Mouse (Mus musculus): ENCODE measurements at regions not wholly inside any gene's neighbourhood (a gene's known extent, or its start where the extent isn't known, plus 50 kb on each side); places are given as distances from the start of the nearest gene placed in this dataset.

DNA sequence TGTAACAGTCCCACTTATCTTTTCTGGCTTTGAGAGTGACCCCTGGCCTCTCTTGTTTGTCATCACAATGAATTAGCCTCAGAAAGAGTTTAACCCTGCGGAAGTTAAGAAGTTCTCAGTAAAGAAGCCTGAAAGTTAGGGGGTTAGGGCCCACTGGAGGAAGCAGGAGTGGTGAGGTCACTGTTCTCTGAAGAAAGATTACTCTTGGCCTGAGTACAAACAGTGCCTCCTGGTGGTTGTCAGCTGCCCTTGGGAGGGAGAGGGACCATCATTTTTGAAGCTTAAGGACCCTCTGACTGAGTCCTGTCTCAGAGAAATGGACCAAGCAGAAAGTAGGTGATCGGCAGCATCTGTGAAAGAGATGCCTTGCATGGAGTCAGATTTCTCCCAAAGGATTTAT, 318.3 kb upstream of the Id2 start:
- peak; percentile 65 to 85 for DNase-seq (ENCODE audit: inconsistent age in 2 of 2, low spot score in 1 of 2)

DNA sequence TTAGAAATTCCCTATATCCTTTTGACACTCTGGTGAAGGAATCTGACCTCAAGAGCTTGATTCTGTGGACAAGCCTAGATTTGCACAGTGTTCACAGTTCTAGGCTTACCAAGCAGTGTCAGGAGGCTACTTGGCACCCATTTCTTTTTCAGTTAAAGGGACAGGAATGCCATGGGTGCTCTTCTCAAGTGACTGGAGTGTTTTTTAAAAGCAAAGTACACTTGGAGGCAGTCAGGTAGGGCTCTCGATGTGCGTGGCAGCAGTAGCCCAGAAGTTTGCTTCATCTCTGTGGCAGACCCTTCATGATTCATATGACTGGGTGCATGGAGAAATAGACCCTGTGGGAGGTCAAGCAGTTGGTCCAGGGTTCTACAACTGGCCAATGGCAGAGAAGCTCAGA, 310.4 kb upstream of the Id2 start:
- DNase-seq (ENCODE audit: inconsistent age in 2 of 2, low spot score in 1 of 2) = no peak

DNA sequence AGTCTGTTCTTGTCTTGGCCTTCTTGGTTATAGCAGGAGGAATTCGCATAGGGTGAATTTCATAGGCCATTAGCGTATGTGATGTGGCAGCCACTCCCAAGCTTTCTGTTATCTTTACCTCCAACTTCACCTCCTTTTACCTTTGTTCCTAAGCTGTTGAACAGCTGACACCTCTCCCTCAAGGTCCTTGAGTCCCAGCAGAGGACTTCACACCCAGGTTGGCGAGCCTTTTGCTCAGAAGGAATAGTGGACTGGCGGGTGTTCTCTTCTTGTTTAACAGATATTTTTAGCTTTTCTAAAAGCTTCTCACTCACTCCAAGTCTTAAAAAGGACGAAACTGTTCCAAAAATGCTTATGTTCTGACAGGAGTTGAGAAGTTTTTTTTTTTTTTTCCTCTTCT, 303.4 kb upstream of the Id2 start:
- no peak for DNase-seq (ENCODE audit: inconsistent age in 2 of 2, low spot score in 1 of 2)

DNA sequence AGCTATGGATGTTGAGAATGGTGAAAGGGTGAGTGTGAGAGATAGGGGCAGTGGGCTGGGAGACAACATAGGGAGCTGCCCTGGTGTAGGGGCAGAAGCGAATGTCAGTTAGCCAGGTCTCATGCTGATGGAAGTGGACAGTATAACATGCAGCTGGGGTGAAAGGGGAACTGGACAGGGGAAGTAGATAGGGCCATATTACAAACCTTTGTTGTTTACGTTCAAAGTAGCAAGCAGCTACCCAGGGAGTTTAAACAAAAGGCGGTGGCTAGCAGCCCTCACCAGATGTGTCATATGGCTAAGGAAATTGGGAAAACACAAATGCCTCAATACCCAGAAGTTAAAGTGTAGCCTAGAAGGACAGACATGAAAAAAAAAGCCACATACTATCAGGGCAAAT, 301.8 kb upstream of the Id2 start:
- no peak for DNase-seq (ENCODE audit: inconsistent age in 2 of 2, low spot score in 1 of 2)

DNA sequence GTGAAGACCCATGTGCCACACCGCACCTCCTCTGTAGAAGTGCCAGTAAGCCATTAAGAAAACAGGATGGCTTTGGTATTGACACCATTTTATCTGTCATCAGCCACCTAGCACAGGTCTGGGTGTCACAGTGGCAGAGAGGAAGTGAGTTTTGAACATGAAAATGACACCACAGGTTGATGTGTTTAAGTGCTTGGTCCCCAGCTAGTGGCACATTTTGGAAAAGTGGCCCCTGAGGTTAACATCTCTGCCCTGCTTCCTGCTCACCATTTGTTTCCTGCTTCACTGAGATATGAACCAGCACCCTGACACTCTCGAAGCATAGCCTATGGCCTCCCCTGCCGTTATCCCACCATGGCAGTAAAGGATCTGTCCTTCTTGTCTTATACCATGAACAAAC, 297.4 kb upstream of the Id2 start:
- peak in 1 of 2 experiments; percentile 28 for DNase-seq (ENCODE audit: inconsistent age in 2 of 2, low spot score in 1 of 2)

DNA sequence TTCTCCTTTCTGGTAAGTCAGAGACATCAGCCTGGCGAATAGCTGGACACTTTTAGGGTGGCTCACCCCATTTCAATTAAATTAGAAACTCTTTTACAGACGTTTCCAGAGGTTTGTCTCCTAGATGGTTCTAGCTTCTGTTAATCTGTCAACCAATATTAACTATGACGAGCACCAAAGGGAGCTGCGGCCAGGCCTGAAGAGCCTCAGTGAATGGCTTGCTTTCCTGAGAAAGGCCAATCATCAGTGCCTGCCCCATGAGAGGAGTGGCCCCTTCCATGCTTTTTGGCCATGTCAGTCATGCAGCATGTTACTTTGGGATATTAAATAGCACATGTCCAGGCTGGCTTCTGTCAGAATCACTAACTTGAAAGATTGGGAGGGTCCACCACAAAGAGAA, 296.6 kb upstream of the Id2 start:
- no peak for DNase-seq (ENCODE audit: inconsistent age in 2 of 2, low spot score in 1 of 2)

DNA sequence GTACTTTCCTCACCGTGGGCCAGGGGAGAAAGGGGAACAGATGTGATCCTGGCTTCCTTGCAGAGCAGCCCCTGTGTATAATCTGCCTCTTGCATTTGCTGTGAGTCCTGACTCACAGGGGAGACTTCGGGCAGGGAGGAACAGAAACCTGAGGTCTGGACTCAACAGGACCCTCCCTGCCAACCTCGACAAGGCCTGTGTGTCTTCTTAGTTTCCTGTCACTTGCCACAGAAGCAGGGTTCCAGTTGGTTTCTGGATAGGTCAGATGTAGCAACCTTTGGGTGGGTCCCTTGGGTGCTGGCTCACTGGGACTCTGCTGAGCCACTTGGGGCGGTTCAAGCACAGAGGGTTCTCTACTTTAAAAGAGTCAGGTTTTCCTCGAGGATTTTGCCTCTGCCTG, 292.3 kb upstream of the Id2 start:
- DNase-seq (ENCODE audit: inconsistent age in 2 of 2, low spot score in 1 of 2) = peak in 1 of 2 experiments; percentile 59

DNA sequence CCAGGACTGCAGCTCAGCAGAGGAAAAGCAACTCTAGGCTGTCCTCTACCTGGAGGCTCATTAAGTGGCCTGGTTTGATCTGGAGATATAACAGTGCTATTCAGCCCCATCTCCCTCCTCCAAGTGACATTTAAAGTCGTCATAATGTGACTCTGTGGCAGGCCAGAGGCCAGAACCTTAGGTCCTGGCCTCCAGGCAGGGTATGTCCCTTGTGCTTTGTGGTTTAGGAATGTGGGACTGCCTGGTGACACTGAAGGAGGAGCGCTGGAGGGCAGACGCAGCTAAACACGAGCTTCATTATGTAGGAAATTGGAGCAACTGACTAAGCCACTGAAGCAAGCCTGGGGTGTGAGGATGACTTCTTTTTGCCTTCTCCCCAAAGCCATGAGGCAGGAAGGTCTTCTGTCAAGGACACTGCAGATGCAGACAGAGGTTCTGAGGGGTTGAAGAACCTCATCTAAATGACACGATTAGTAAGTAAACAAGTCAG, 290.9 kb upstream of the Id2 start:
- DNase-seq (ENCODE audit: inconsistent age in 2 of 2, low spot score in 1 of 2) = peak; percentile 72

DNA sequence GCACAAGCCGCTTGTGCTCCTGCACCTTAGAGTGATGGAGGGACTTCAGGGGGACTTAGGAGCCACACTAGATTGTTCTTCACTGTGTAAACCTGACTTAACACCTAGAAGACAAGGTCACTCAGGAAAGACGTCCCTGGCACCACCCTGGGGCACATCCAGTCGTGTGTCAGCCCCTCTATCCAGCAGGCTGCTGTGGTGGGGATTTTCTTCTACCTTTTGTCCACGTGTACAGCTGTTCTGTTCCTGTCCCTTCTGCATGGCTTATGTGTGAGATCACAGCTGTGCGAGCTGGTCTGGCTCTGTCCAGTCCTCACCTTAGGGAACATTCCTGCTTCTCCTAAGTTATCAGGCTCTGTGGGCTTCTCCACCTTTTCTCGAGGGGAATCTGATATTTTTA, 286.0 kb upstream of the Id2 start:
- DNase-seq (ENCODE audit: inconsistent age in 2 of 2, low spot score in 1 of 2) = peak in 1 of 2 experiments; percentile 69

DNA sequence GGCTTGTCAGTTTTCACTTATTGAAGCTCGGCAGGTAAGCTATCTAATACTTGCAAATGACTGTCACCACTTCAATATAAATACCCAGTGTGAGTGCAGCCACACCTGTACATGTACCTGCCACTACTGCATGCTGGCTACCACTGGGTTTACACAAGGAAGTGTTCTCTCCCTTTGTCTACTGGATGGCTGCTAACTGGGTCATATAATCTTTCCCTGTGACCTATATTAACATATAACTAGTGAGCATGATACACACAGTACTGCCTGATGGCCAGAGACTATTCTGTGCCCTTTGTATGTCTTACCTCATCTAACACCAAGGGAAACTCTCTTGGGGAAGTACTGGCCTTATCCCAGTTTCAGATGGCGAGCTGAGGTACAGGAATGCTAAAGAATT, 285.5 kb upstream of the Id2 start:
- DNase-seq (ENCODE audit: inconsistent age in 2 of 2, low spot score in 1 of 2) = no peak

DNA sequence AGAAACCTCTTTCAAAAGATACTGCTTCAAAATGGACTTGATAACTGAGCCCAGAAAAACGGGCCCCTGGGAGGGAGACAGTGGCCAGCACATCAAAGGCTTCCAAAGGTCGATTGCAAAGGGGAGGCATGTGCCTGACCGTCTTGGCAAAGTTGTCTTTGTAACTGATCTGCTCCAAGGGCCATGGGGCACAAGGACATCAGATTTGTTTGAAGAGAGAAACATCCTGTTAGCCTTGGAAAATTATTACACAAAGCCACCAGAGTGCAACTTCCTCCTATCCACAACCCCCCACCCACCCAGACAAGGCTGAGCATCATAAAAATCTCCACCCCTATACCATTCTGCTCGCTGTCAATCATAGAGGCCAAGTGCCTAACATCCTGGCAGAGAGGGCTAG, 284.7 kb upstream of the Id2 start:
- DNase-seq (ENCODE audit: inconsistent age in 2 of 2, low spot score in 1 of 2) = peak; percentile 89 to 95

DNA sequence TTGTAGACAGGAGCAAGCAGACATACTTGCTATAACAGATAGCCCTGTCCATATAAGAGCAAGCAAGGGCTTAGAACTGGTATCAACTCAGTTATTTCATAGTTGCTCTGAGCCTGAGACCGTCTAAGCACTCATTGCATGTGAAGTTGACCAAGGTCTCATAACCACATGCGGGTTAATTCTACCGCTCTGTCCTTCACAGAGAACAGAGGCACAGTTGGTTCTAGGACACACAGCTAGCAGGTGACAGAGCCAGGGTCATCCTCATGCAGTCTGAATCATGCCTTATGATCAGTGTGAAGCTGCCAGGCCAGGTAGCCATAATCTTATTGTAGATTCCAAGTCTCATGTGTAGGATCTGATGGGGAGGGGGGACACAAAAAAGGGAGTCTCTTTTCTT, 283.1 kb upstream of the Id2 start:
- peak in 1 of 2 experiments; percentile 74 for DNase-seq (ENCODE audit: inconsistent age in 2 of 2, low spot score in 1 of 2)

DNA sequence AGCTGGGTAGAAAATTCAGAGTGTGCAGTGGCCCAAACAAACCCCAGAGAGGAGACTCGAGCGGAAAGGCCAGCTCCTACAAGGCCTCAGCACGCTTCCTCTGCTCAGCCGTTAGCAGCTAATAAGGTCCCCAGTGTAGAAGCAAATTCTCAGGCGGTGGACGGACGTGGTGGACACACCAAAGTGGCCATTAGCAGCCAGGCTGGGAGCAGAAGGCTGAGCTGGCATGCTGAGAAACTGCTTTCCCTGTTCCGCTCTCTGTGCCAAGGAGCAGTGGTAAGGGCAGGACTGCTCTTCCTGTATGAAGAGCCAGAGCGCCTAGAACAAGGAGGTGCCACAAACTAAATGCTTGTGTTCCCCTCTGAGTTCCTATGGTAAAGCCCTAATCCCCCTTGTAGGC, 282.1 kb upstream of the Id2 start:
- DNase-seq (ENCODE audit: inconsistent age in 2 of 2, low spot score in 1 of 2) = peak in 1 of 2 experiments; percentile 49

DNA sequence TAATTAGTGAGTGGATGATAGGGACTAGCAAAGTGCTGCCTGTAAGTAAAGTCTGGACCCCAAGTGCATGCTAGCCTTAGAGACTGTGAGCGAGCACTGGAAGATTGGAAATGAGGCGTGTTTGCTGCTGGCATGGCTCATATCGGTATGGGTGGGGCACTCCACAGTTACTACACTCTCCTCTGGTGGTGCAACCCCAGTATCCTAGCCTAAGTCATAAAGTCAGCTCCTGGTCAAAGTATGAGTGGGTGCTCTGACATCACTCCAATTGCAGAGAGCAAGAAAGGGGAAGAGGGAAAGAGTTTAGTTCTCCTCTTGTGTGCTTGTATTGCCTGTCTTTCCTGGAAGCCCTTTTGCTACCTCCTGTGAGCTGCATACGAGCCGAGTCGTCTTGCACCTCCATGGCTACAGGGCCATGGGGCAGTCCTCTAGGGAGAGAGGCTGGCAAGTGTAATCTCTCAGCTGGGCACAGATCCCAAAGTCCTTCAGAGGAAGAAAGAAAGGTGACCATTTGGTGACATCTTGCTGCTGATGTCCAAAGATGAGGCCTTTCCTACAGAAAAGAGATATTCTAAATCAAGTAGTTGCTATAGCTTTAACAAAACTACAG, 281.2 kb upstream of the Id2 start:
- peak in 1 of 2 experiments; percentile 81 for DNase-seq (ENCODE audit: inconsistent age in 2 of 2, low spot score in 1 of 2)

DNA sequence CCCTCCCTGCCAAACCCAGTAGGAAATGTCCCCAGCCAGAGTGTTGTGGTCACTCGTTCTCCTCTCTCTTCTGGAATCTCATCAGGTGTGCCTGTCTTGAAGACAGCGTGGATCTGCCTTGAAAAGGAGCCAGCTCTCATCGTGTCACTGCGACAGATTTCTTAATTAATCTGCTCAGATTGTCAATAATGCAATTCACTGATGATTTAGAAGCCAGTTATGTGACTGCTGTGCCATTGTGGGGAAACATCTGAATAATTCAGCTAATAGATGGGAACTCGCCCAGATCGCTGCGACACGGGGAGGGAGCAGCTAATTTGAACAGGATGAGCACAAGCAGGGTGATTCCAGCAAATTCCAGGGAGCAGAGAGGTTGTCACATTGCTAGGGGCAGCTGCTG, 279.5 kb upstream of the Id2 start:
- DNase-seq (ENCODE audit: inconsistent age in 2 of 2, low spot score in 1 of 2) = no peak

DNA sequence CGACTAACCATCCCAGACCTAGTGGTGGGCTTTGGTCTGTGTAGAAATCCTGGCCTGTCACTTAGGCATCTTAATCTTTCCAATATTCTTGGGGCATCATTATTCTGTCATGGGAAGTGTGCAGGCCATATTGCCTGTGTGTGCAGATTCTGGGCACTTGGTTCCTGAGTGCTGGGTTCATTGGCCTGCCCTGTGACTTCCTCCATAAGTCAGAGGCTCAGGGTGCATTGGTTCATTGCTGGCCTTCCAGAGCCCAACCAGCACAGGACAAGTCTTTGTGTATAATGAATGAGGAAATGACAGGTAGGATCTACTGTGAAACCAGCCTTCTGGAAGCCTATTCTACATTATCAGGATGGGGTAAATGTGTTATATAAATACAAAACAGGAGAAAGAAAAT, 270.6 kb upstream of the Id2 start:
- no peak for DNase-seq (ENCODE audit: inconsistent age in 2 of 2, low spot score in 1 of 2)

DNA sequence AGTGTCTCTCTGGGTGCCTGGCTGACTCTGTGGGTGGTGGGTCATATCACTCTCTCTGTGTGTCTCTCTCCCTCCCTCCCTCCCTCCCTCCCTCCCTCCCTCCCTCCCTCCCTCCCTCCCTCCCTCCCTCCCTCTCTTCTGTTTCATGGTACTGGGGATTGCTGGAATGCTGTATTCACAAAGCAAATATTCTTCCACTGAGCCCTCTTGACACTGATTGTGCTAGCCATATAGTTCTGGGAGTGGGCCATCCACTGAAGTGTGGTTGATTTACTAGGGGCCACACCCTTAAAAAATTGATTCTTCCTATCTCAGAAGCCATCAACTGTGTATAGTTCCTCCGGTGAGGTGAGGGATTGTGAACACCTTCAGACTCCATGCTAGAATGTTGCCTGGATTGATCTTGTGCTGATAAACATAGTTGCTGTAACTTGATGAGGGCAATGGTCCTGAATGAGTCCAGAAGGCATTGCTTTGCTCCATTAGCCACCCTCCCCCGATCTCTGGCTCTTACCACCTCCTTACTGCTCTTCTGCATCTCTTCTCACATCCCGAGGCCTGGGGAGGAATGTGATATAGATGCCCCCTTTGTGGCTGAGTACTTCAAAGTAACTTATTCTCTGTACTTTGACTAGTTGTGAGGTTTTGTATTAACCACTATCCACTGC, 268.8 kb upstream of the Id2 start:
- DNase-seq (ENCODE audit: inconsistent age in 2 of 2, low spot score in 1 of 2) = no peak

DNA sequence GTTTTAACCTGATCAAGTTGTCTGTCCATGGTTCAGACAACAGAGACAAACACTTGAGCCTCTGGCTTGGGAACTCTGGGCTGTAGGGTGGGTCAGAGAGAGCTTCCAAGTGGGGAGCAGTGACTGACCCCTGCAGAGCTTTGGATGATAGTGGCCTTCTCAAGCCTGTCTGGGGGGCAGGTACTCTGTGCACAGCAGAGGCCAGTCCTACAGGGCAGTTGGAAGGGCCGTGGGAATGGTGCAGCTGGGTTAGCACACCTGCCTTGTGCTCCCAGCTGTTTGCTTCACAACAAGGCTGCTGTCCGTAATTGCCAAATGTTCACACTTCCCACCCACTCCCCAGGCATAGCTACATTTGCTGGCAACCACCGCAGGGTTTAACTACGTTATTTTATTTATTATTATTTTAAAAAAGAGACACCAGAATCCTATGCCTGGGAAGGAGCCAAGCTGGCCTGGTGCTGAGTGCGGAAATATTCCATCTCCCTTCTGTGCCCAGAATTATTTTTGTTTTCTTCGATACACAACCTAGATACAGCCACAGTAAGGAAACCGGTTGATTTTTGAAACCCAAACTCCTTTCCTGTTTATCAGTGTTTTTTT, 268.1 kb upstream of the Id2 start:
- no peak for DNase-seq (ENCODE audit: inconsistent age in 2 of 2, low spot score in 1 of 2)

DNA sequence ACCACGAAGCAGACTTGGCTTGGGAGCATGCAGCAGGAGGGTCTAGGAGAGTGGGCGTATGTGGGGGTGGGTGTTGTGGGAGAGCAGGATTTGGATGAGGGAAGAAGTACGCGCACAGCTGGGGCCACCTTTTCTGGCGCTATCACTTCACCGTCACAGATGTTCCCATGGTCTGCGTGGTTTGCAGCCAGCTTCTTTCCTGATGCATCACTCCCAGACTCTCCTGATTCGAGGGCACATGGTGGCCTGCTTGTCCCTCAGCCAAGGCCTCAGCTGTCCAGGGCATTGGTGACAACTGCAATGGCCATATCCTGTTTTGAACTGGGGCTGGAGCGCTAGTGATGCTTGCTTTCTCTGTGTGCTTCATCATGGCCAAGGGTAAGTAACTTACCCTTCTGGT, 266.9 kb upstream of the Id2 start:
- DNase-seq (ENCODE audit: inconsistent age in 2 of 2, low spot score in 1 of 2) = no peak

DNA sequence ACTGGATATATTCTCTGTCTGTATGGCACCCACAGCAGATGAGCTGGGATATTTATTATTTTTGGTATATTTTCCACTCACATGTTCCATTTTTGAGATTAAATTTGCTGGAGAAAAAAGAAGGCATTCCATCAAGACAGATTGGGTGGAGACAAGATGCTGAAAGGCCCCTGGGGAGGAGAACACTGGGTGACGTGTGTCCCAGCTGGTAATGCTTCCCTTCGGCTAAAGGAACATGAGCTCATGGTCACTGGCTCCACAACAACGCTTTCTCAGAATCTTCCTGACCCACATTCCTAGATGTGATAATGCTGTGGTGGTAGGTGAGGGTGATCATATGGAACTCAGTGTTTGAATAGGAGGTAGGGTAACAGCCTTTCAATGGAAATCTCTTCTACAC, 266.4 kb upstream of the Id2 start:
- no peak for DNase-seq (ENCODE audit: inconsistent age in 2 of 2, low spot score in 1 of 2)

DNA sequence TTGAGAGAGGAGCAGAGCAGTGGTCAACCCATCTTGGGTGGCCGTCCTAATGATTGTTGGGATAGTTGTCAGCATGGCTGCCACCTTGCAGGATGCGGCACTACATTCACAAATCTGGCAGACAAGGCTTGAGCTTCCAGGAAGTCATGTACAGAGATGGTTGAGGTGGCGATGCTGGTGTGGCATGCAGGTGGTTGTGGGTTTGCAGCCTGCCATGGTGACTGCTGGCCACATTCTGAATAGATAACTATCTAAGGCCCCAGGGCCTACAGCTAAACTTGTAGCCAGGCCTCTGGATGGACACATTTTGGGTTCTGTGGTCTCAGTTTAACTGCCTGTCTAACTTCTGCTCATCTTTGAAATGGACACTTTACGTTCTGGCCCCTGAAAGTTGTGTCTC, 265.8 kb upstream of the Id2 start:
- DNase-seq (ENCODE audit: inconsistent age in 2 of 2, low spot score in 1 of 2) = no peak

DNA sequence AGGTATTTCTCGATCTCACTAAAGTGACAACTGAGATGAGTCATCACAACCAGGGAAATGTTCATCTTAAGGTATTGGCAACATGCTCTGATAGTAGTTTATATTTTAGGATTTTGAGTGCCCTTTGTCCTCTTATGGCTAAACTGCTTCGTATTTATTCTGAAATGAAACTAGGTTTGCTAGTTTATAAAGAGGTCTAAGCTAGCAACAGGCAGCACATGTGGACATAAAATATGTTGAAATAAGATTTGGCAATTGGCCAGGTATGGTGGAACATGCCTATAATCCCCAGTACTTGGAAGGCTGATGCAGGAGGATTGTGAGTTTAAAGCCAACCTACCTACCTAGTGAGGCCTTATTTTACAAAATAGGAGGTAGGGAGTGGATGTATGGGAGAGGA, 263.8 kb upstream of the Id2 start:
- DNase-seq (ENCODE audit: inconsistent age in 2 of 2, low spot score in 1 of 2) = no peak

DNA sequence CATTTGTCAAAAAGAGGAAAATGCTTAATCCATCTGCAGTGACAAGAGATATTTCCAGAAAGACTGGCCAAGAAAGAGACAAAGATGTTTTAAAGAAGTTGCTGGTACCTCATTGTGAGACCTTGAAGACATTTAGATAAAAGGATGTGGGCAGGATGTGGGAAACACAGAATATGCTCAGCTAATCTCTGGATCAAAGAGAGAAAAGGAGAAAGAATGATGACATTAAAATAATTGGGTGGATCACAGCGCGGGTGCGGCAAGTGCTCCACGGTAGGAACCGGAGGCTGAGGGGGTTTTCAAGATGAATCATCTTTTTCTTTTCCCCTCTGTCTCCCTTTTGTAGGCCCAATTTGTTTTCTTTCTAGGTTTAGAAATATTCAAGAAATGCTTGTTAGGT, 263.0 kb upstream of the Id2 start:
- peak in 1 of 2 experiments; percentile 45 for DNase-seq (ENCODE audit: inconsistent age in 2 of 2, low spot score in 1 of 2)
